Mouse (Mus musculus) lung, embryonic 16.5 days (tissue): Measurements from ENCODE around the gene Cdk9. TPM values are rescaled to one million over a fixed set of nuclear protein-coding genes. Genes with fewer than 3 reads are reported as not detected.

ENCODE experiments used
- ATAC-seq: fragments of 200-750 bp; cut with Nextera tagmentation; 2 replicates; pipeline ENCODE4 v1.8.0; 2017; ENCODE audit warnings: low read depth, mild to moderate bottlenecking, moderate library complexity
- H3K27ac ChIP-seq: fragments of 300-500 bp; sonication (generic); 2 replicates; pipeline ENCODE4 v1.5.1; 2014; ENCODE audit warnings: mild to moderate bottlenecking, control low read depth, low read length
- H3K27me3 ChIP-seq: fragments of 300-500 bp; sonication (generic); 2 replicates; pipeline ENCODE4 v1.6.1; 2014; ENCODE audit warnings: low read depth, low read length, mixed read lengths; ENCODE audit not compliant: control insufficient read depth, insufficient read depth
- H3K36me3 ChIP-seq: fragments of 300-500 bp; sonication (generic); 2 replicates; pipeline ENCODE4 v1.6.1; 2014; ENCODE audit warnings: low read length; ENCODE audit not compliant: control insufficient read depth, insufficient read depth
- H3K4me1 ChIP-seq: fragments of 300-500 bp; sonication (generic); replicated peaks from 2 replicates; pipeline ENCODE4 v1.6.1; 2014; ENCODE audit warnings: low read length, mixed read lengths; ENCODE audit not compliant: control insufficient read depth, insufficient read depth
- H3K4me2 ChIP-seq: fragments of 300-500 bp; sonication (generic); 2 replicates; pipeline ENCODE4 v1.6.1; 2014; ENCODE audit warnings: low read depth, low read length, control low read depth
- H3K4me3 ChIP-seq: fragments of 300-500 bp; sonication (generic); 2 replicates; pipeline ENCODE4 v1.5.1; 2014; ENCODE audit warnings: mild to moderate bottlenecking, low read length, control low read depth
- H3K9ac ChIP-seq: fragments of 300-500 bp; sonication (generic); 2 replicates; pipeline ENCODE4 v1.6.1; 2014; ENCODE audit warnings: low read length, control low read depth
- H3K9me3 ChIP-seq: fragments of 300-500 bp; sonication (generic); 2 replicates; pipeline ENCODE4 v1.6.1; 2016; ENCODE audit warnings: low read length; ENCODE audit not compliant: control insufficient read depth
- WGBS: fragments of 180-500 bp; shearing (Covaris S2); extraction: QIAGEN DNeasy Blood & Tissue Kit; methylation state at CpG from one replicate; pipeline ENCODE4 v1.1.7; 2014; 5-methylcytosine and 5-hydroxymethylcytosine counted together
- polyA plus RNA-seq: library from polyadenylated mRNA; unstranded; fragments of >200 nt; fragmentation: Nextera tagmentation; extraction: Ambion mirVana; gene quantifications from 2 replicates; pipeline ENCODE4 v1.2.1, GENCODE M21; 2015

Cdk9 gene
- polyA plus RNA-seq, 1 experiment from 2014 or later, result 85.1 TPM

GRCm38 (mm10) chr2:32689420-32689819, 23.5 kb downstream of the Cdk9 start:
- no peak for ATAC-seq
- WGBS, result 26% methylated on average over 5 of the region's 5 CpGs
- Histone ChIP-seq H3K27me3 (no peaks in the 10 kb centered on the region), H3K36me3 (peaks cover 24% of the 10 kb centered on the region), H3K4me1 (peaks cover 18% of the 10 kb centered on the region), H3K9me3 (no peaks in the 10 kb centered on the region), H3K4me2 (no peak overlapping the region), H3K4me3 (no peak overlapping the region), H3K27ac (no peak overlapping the region), H3K9ac (no peak overlapping the region)

GRCm38 (mm10) chr2:32687562-32687961, 25.3 kb downstream of the Cdk9 start:
- Histone ChIP-seq H3K27ac (no peak overlapping the region), H3K4me3 (no peak overlapping the region), H3K4me1 (peaks cover 9% of the 10 kb centered on the region), H3K4me2 (no peak overlapping the region), H3K27me3 (no peaks in the 10 kb centered on the region), H3K36me3 (peaks cover 35% of the 10 kb centered on the region), H3K9ac (no peak overlapping the region), H3K9me3 (no peaks in the 10 kb centered on the region)
- ATAC-seq, result no peak
- 94% methylated on average over 8 of the region's 8 CpGs for WGBS

GRCm38 (mm10) chr2:32686640-32687039, 26.2 kb downstream of the Cdk9 start:
- peaks cover 42% of the 10 kb centered on the region for H3K36me3 ChIP-seq
- no peaks in the 10 kb centered on the region for H3K27me3 ChIP-seq
- H3K4me1 ChIP-seq, result peaks cover 6% of the 10 kb centered on the region
- H3K27ac ChIP-seq, result no peak overlapping the region
- no peak overlapping the region for H3K9ac ChIP-seq
- H3K9me3 ChIP-seq, result no peaks in the 10 kb centered on the region
- WGBS, result 85% methylated on average over 6 of the region's 6 CpGs
- no peak for ATAC-seq
- H3K4me3 ChIP-seq, result no peak overlapping the region
- H3K4me2 ChIP-seq, result no peak overlapping the region

- Histone ChIP-seq H3K9ac (no peak overlapping the region), H3K4me1 (peaks cover 6% of the 10 kb centered on the region), H3K4me2 (no peak overlapping the region), H3K27me3 (no peaks in the 10 kb centered on the region), H3K4me3 (no peak overlapping the region), H3K27ac (no peak overlapping the region), H3K9me3 (no peaks in the 10 kb centered on the region), H3K36me3 (peaks cover 42% of the 10 kb centered on the region)
- 96% methylated on average over 3 of the region's 3 CpGs for WGBS
- ATAC-seq, result no peak
Measured at GRCm38 (mm10) chr2:32685807-32686206, 27.1 kb downstream of the Cdk9 start.

GRCm38 (mm10) chr2:32684681-32685428, 28.0 kb downstream of the Cdk9 start:
- no peaks in the 10 kb centered on the region for H3K9me3 ChIP-seq
- no peaks in the 10 kb centered on the region for H3K27me3 ChIP-seq
- no peak overlapping the region for H3K27ac ChIP-seq
- H3K4me1 ChIP-seq, result peaks cover 4% of the 10 kb centered on the region; the same call in 1 of the 2 replicates
- no peak overlapping the region for H3K4me2 ChIP-seq
- H3K9ac ChIP-seq, result no peak overlapping the region
- no peak for ATAC-seq
- peaks cover 42% of the 10 kb centered on the region for H3K36me3 ChIP-seq
- H3K4me3 ChIP-seq, result no peak overlapping the region
- WGBS, result 83% methylated on average over 15 of the region's 15 CpGs

- no peak for ATAC-seq
- H3K27me3 ChIP-seq, result no peaks in the 10 kb centered on the region
- no peak overlapping the region for H3K4me2 ChIP-seq
- H3K9ac ChIP-seq, result no peak overlapping the region
- peaks cover 47% of the 10 kb centered on the region for H3K36me3 ChIP-seq
- no peak overlapping the region for H3K27ac ChIP-seq
- H3K4me3 ChIP-seq, result no peak overlapping the region
- WGBS, result 89% methylated on average over 10 of the region's 10 CpGs
- peaks cover 5% of the 10 kb centered on the region; the same call in 1 of the 2 replicates for H3K4me1 ChIP-seq
- H3K9me3 ChIP-seq, result no peaks in the 10 kb centered on the region
Measured at GRCm38 (mm10) chr2:32683701-32684100, 29.2 kb downstream of the Cdk9 start.

GRCm38 (mm10) chr2:32682721-32683417, 30.0 kb downstream of the Cdk9 start:
- ATAC-seq, result no peak
- Histone ChIP-seq H3K4me3 (no peak overlapping the region), H3K36me3 (peaks cover 51% of the 10 kb centered on the region)

GRCm38 (mm10) chr2:32681754-32682153, 31.1 kb downstream of the Cdk9 start:
- Histone ChIP-seq H3K4me2 (no peak overlapping the region), H3K4me3 (no peak overlapping the region), H3K4me1 (peaks cover 5% of the 10 kb centered on the region; the same call in 1 of the 2 replicates), H3K9ac (no peak overlapping the region), H3K27ac (no peak overlapping the region), H3K36me3 (peaks cover 43% of the 10 kb centered on the region), H3K27me3 (no peaks in the 10 kb centered on the region), H3K9me3 (no peaks in the 10 kb centered on the region)
- ATAC-seq, result no peak
- 58% methylated on average over 6 of the region's 6 CpGs for WGBS

More at GRCm38 (mm10) chr2:32682721-32683417, 30.0 kb downstream of the Cdk9 start:
- H3K4me2 ChIP-seq, result no peak overlapping the region
- no peak overlapping the region for H3K9ac ChIP-seq
- H3K27me3 ChIP-seq, result no peaks in the 10 kb centered on the region
- H3K9me3 ChIP-seq, result no peaks in the 10 kb centered on the region
- peaks cover 5% of the 10 kb centered on the region; the same call in 1 of the 2 replicates for H3K4me1 ChIP-seq
- 83% methylated on average over 14 of the region's 14 CpGs for WGBS
- no peak overlapping the region for H3K27ac ChIP-seq

GRCm38 (mm10) chr2:32680961-32681650, 31.8 kb downstream of the Cdk9 start:
- Histone ChIP-seq H3K36me3 (peaks cover 39% of the 10 kb centered on the region), H3K4me1 (peaks cover 5% of the 10 kb centered on the region; the same call in 1 of the 2 replicates), H3K9me3 (no peaks in the 10 kb centered on the region), H3K27me3 (no peaks in the 10 kb centered on the region), H3K4me3 (no peak overlapping the region), H3K4me2 (no peak overlapping the region), H3K27ac (no peak overlapping the region), H3K9ac (no peak overlapping the region)
- WGBS, result 87% methylated on average over 19 of the region's 19 CpGs
- no peak for ATAC-seq
